Mouse (Mus musculus): ENCODE data around the gene Ugt1a6a. TPM values are rescaled to one million over a fixed set of nuclear protein-coding genes. Genes with fewer than 3 reads are reported as not detected.
A peak's percentile ranks its signal among the peaks of the same experiment; 100 is the strongest.

Ugt1a6a gene
- polyA plus RNA-seq, 1 experiment from 2014 or later, result 1.9 TPM

DNA sequence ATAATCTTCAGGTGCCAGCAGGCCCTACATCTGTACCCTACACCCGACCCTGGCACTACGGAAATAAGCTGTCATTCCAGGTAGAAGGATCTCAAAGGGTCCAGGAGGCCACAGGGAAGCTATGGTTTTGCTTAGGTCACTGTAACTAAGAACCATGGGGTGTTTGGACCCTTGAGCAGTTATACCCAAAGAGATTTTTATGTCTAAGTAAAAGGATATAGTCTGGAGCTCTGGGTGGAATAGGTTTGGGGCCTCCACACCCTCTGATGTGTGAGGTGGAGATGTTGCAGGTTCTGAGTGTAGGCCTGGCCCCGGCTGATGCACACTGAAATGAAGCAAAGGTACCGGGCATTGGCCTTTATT, 99.6 kb downstream of the Ugt1a6a start:
- Histone ChIP-seq H3K4me2 (replicated peaks; ENCODE audit: low read depth, low read length) (no peak overlapping the region), H3K4me3 (ENCODE audit: low read length) (no peak overlapping the region), H3K27ac (ENCODE audit: low read depth, low read length) (no peak overlapping the region), H3K36me3 (ENCODE audit: control insufficient read depth, insufficient read depth, low read length) (no peaks in the 10 kb centered on the region), H3K9me3 (ENCODE audit: control insufficient read depth, low read length) (peaks cover 95% of the 10 kb centered on the region), H3K4me1 (ENCODE audit: control insufficient read depth, insufficient read depth, low read length) (no peaks in the 10 kb centered on the region), H3K9ac (ENCODE audit: low read depth, low read length) (no peak overlapping the region), H3K27me3 (ENCODE audit: control insufficient read depth, insufficient read depth, low read length) (no peaks in the 10 kb centered on the region)
- no peak for ATAC-seq (ENCODE audit: low FRiP score, low TSS enrichment)
- 65% methylated on average over 4 of the region's 4 CpGs for WGBS

DNA sequence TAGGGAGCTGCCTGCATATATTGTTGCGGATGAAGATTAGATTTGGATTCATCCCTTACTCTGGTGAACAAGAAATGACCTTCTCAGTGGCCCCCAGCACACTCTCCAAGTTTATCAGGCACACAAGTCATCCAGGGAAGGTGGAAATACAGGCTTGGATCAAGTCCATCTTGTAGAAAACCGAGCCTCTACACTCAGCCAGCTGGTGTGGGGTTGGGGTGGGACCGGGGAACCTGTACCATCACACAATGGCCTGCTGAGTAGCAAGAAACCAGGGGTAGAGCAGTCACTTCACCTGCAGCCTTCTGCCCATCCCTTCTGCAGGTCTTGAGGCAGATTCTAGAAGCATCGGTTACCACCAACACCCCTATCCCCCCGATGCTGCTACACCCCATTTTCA, 100.0 kb downstream of the Ugt1a6a start:
- ATAC-seq (ENCODE audit: low FRiP score, low TSS enrichment), result no peak
- Histone ChIP-seq H3K4me3 (ENCODE audit: low read length) (no peak overlapping the region), H3K27me3 (ENCODE audit: control insufficient read depth, insufficient read depth, low read length) (no peaks in the 10 kb centered on the region), H3K4me2 (replicated peaks; ENCODE audit: low read depth, low read length) (no peak overlapping the region), H3K9me3 (ENCODE audit: control insufficient read depth, low read length) (peaks cover 96% of the 10 kb centered on the region), H3K4me1 (ENCODE audit: control insufficient read depth, insufficient read depth, low read length) (no peaks in the 10 kb centered on the region), H3K27ac (ENCODE audit: low read depth, low read length) (no peak overlapping the region), H3K36me3 (ENCODE audit: control insufficient read depth, insufficient read depth, low read length) (no peaks in the 10 kb centered on the region), H3K9ac (ENCODE audit: low read depth, low read length) (no peak overlapping the region)
- WGBS, result 45% methylated on average over 5 of the region's 5 CpGs

DNA sequence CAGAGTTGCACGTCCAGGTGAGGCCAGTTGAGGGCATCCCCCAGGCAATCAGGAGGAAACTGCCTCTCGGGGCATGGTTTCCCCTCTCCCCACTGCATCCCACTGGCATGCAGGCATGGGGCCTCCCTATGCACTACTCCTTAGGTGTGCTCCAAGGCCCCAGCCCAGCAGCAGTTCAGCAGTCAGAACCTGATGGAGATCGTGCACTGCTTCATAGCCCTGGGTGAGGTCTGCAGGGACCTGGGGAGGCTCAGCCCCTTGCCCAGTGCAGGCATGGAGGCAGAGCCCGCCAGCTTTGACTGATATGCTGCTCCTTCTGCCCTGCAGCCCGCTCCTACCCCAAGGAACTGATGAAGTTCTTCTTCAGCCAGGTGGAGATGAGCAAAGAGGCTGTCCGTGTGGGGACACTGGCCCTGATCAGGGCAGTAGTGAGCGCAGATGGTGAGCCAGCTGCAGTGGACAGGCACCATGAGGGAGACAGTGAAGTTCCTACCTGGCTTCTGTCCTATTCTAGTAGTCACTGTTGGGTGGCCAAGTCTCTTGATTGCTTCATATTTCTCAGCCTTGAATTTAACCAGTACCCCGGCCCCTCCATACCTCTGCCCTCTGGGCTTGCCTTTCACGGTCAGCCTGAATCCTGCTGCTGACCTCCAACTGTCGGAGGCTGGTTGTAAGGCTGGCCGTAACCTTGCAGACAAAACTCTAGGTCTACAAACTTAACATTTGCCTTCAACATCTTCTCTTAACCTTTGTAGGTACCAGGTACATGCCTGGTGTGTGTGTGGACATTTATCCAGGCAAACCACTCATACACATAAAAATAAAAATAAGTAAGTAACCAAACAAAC, 100.7 kb downstream of the Ugt1a6a start:
- Histone ChIP-seq H3K4me1 (ENCODE audit: control insufficient read depth, insufficient read depth, low read length) (no peaks in the 10 kb centered on the region), H3K4me2 (replicated peaks; ENCODE audit: low read depth, low read length) (no peak overlapping the region), H3K36me3 (ENCODE audit: control insufficient read depth, insufficient read depth, low read length) (no peaks in the 10 kb centered on the region), H3K9ac (ENCODE audit: low read depth, low read length) (no peak overlapping the region), H3K4me3 (ENCODE audit: low read length) (no peak overlapping the region), H3K27ac (ENCODE audit: low read depth, low read length) (no peak overlapping the region), H3K9me3 (ENCODE audit: control insufficient read depth, low read length) (peaks cover 96% of the 10 kb centered on the region), H3K27me3 (ENCODE audit: control insufficient read depth, insufficient read depth, low read length) (no peaks in the 10 kb centered on the region)
- ATAC-seq (ENCODE audit: low FRiP score, low TSS enrichment), result no peak
- 67% methylated on average over 11 of the region's 11 CpGs for WGBS

DNA sequence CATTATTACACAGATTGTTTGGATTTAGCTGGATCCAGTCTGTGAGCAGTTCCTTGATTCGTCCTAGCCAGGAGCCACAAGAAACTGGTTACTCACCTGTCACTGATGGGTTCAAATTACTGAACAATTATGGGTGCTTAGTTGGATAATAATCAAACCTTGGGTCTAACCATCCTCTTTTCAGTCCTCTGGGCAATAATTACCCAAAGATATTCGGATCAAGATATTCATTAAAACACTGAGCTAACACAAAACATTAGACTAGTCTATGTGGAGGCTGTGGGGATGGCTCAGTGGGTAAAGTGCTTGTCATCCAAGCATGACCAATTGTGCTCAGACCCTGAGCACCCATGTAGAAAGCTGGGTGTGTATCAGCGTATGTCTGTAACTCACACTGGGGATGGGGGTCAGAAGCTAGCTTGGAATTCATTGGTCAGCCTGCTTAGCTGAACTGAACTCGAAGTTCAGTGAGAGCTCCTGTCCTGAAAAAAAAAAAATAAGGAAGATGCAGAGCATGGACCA, 101.3 kb downstream of the Ugt1a6a start:
- 61% methylated on average over 4 of the region's 4 CpGs for WGBS
- no peaks in the 10 kb centered on the region for H3K36me3 ChIP-seq (ENCODE audit: control insufficient read depth, insufficient read depth, low read length)
- H3K27ac ChIP-seq (ENCODE audit: low read depth, low read length), result no peak overlapping the region
- ATAC-seq (ENCODE audit: low FRiP score, low TSS enrichment), result no peak
- no peak overlapping the region for H3K4me2 ChIP-seq (replicated peaks; ENCODE audit: low read depth, low read length)
- H3K4me3 ChIP-seq (ENCODE audit: low read length), result no peak overlapping the region
- no peak overlapping the region for H3K9ac ChIP-seq (ENCODE audit: low read depth, low read length)
- peaks cover 96% of the 10 kb centered on the region for H3K9me3 ChIP-seq (ENCODE audit: control insufficient read depth, low read length)
- no peaks in the 10 kb centered on the region for H3K27me3 ChIP-seq (ENCODE audit: control insufficient read depth, insufficient read depth, low read length)
- no peaks in the 10 kb centered on the region for H3K4me1 ChIP-seq (ENCODE audit: control insufficient read depth, insufficient read depth, low read length)

DNA sequence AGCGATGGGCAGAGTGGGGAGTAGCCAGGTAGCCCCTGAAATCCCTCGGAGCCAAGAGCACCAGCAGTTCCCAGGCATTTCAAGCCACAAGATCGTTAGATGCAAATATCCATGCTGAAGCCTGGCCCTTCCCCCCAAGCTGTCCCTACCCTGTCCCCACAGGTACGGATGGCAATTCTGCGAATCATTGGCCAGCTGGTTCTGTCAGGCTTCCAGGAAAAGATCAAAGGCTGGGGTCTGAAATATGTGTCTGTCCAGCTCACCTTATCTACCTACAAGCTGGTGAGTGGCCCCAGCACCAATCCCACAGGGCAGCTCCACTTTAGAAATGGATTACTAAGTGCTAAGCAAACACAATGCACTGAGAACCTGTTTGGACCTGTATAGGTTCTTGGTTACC, 102.7 kb downstream of the Ugt1a6a start:
- H3K4me2 ChIP-seq (replicated peaks; ENCODE audit: low read depth, low read length), result no peak overlapping the region
- no peaks in the 10 kb centered on the region for H3K36me3 ChIP-seq (ENCODE audit: control insufficient read depth, insufficient read depth, low read length)
- no peak overlapping the region for H3K27ac ChIP-seq (ENCODE audit: low read depth, low read length)
- WGBS, result 78% methylated on average over 5 of the region's 5 CpGs
- H3K9me3 ChIP-seq (ENCODE audit: control insufficient read depth, low read length), result peaks cover 89% of the 10 kb centered on the region
- H3K4me1 ChIP-seq (ENCODE audit: control insufficient read depth, insufficient read depth, low read length), result no peaks in the 10 kb centered on the region
- no peaks in the 10 kb centered on the region for H3K27me3 ChIP-seq (ENCODE audit: control insufficient read depth, insufficient read depth, low read length)
- no peak overlapping the region for H3K9ac ChIP-seq (ENCODE audit: low read depth, low read length)
- H3K4me3 ChIP-seq (ENCODE audit: low read length), result no peak overlapping the region
- no peak for ATAC-seq (ENCODE audit: low FRiP score, low TSS enrichment)

DNA sequence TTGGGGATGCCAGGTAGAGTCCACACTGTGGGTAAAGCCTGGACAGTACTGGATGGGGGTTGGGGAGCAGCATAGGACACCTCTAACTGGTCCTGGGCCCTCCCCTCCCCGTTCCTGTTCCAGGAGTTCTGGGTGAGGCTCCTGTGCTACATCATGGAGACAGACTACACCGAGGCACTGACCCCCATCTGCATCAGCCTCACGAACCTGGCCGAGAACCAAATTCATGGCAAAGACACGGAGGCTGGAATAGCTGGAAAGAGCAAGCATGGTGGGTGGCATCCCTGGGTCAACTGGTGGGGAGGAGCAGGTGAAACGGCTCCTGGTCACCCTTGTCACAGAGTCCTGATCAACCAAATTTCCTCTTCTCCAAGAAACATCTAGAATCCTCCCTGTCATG, 104.2 kb downstream of the Ugt1a6a start:
- Histone ChIP-seq H3K4me1 (ENCODE audit: control insufficient read depth, insufficient read depth, low read length) (no peaks in the 10 kb centered on the region), H3K9ac (ENCODE audit: low read depth, low read length) (no peak overlapping the region), H3K36me3 (ENCODE audit: control insufficient read depth, insufficient read depth, low read length) (no peaks in the 10 kb centered on the region), H3K4me2 (replicated peaks; ENCODE audit: low read depth, low read length) (no peak overlapping the region), H3K9me3 (ENCODE audit: control insufficient read depth, low read length) (peaks cover 88% of the 10 kb centered on the region), H3K27ac (ENCODE audit: low read depth, low read length) (no peak overlapping the region), H3K4me3 (ENCODE audit: low read length) (no peak overlapping the region), H3K27me3 (ENCODE audit: control insufficient read depth, insufficient read depth, low read length) (no peaks in the 10 kb centered on the region)
- ATAC-seq (ENCODE audit: low FRiP score, low TSS enrichment), result 0 out of 2 replicates have a peak, but pooled peaks have one; percentile 0
- WGBS, result 76% methylated on average over 6 of the region's 6 CpGs

DNA sequence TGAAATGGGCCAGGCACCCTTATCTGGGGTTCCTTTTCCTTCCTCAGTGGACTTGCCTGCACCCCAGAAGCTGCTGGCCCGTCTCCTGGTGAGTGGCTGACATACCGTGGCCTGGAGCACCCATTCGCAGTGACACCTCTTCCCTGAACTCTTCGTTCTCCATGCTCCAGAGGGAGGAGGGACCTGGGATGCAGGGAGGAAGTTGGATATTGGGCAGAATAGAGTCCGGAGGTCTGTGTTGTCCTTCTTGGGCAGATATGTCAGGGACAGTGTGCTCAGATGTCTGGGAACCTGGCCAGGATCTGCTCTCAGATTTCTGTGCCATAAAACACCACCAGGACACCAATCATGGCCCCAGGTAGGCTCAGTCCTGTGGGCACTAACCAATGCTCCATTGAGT, 105.5 kb downstream of the Ugt1a6a start:
- Histone ChIP-seq H3K27me3 (ENCODE audit: control insufficient read depth, insufficient read depth, low read length) (no peaks in the 10 kb centered on the region), H3K4me1 (ENCODE audit: control insufficient read depth, insufficient read depth, low read length) (no peaks in the 10 kb centered on the region), H3K27ac (ENCODE audit: low read depth, low read length) (no peak overlapping the region), H3K9ac (ENCODE audit: low read depth, low read length) (no peak overlapping the region), H3K9me3 (ENCODE audit: control insufficient read depth, low read length) (peaks cover 88% of the 10 kb centered on the region), H3K4me2 (replicated peaks; ENCODE audit: low read depth, low read length) (no peak overlapping the region), H3K36me3 (ENCODE audit: control insufficient read depth, insufficient read depth, low read length) (no peaks in the 10 kb centered on the region), H3K4me3 (ENCODE audit: low read length) (no peak overlapping the region)
- ATAC-seq (ENCODE audit: low FRiP score, low TSS enrichment), result no peak
- WGBS, result 74% methylated on average over 5 of the region's 5 CpGs

DNA sequence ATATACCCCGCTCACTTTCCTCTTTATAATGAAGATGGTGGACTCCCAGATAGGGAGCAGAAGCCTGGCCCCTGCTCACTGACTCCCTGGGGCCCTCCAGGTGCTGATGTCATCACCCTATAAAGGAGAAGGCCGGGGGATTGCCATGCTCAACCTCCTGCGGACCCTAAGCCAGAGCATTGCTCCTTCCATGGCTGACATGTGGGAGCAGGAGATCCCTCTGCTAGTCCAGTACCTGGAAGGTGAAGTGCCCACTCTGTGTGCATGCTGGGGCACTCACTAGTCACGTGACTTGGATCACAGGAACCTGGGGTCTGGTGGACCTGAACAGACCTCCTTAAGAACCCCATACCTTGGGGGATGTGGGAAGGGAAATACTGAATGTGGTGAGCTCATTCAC, 106.0 kb downstream of the Ugt1a6a start:
- Histone ChIP-seq H3K9ac (ENCODE audit: low read depth, low read length) (no peak overlapping the region), H3K27me3 (ENCODE audit: control insufficient read depth, insufficient read depth, low read length) (no peaks in the 10 kb centered on the region), H3K27ac (ENCODE audit: low read depth, low read length) (no peak overlapping the region), H3K36me3 (ENCODE audit: control insufficient read depth, insufficient read depth, low read length) (no peaks in the 10 kb centered on the region), H3K4me2 (replicated peaks; ENCODE audit: low read depth, low read length) (no peak overlapping the region), H3K4me3 (ENCODE audit: low read length) (no peak overlapping the region), H3K9me3 (ENCODE audit: control insufficient read depth, low read length) (peaks cover 88% of the 10 kb centered on the region), H3K4me1 (ENCODE audit: control insufficient read depth, insufficient read depth, low read length) (no peaks in the 10 kb centered on the region)
- 74% methylated on average over 4 of the region's 4 CpGs for WGBS
- no peak; the same call in 1 of the 2 replicates for ATAC-seq (ENCODE audit: low FRiP score, low TSS enrichment)

DNA sequence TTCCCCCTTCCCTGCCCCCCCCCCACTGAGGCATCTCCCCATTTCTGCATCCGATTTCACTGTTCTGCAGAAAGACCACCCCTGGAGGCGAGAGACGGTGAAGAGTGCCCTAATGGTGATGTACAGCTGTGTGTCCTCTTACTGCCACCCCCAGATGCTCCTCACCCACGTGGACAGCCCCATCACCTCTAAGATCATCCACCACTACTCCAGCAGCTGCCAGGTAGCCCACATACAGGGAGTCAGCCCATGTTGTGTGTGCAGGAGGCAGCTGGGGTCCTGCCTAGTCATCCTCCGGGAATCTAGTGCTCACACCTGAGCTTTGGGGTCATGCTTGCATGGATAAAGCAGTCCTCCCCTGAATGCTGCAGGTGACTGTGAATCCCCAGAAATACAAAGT, 109.3 kb downstream of the Ugt1a6a start:
- no peak overlapping the region for H3K4me3 ChIP-seq (ENCODE audit: low read length)
- no peaks in the 10 kb centered on the region for H3K27me3 ChIP-seq (ENCODE audit: control insufficient read depth, insufficient read depth, low read length)
- H3K4me2 ChIP-seq (replicated peaks; ENCODE audit: low read depth, low read length), result no peak overlapping the region
- H3K36me3 ChIP-seq (ENCODE audit: control insufficient read depth, insufficient read depth, low read length), result no peaks in the 10 kb centered on the region
- ATAC-seq (ENCODE audit: low FRiP score, low TSS enrichment), result no peak
- H3K9ac ChIP-seq (ENCODE audit: low read depth, low read length), result no peak overlapping the region
- no peak overlapping the region for H3K27ac ChIP-seq (ENCODE audit: low read depth, low read length)
- peaks cover 89% of the 10 kb centered on the region for H3K9me3 ChIP-seq (ENCODE audit: control insufficient read depth, low read length)
- H3K4me1 ChIP-seq (ENCODE audit: control insufficient read depth, insufficient read depth, low read length), result no peaks in the 10 kb centered on the region
- WGBS, result 61% methylated on average over 5 of the region's 5 CpGs

Measured in kidney, embryonic 14.5 days (tissue).